Mouse (Mus musculus) thymus, adult 2 months (tissue): Measurements from ENCODE around the gene Trir.

ENCODE experiments used
- CTCF ChIP-seq: fragments of 200-500 bp; IDR thresholded peaks from 2 replicates; pipeline ENCODE4 v1.5.1; 2012; ENCODE audit warnings: mild to moderate bottlenecking, control low read depth, low read length, moderate library complexity, borderline replicate concordance; ENCODE audit not compliant: control insufficient read depth, poor library complexity, insufficient read depth; ENCODE audit errors: extremely low read depth
- POLR2A ChIP-seq: fragments of 200-500 bp; IDR thresholded peaks from 2 replicates; pipeline ENCODE4 v1.6.1; 2012; ENCODE audit warnings: mild to moderate bottlenecking, low read length, control low read depth, moderate library complexity; ENCODE audit not compliant: control insufficient read depth, poor library complexity, insufficient read depth; ENCODE audit errors: extremely low read depth

DNA sequence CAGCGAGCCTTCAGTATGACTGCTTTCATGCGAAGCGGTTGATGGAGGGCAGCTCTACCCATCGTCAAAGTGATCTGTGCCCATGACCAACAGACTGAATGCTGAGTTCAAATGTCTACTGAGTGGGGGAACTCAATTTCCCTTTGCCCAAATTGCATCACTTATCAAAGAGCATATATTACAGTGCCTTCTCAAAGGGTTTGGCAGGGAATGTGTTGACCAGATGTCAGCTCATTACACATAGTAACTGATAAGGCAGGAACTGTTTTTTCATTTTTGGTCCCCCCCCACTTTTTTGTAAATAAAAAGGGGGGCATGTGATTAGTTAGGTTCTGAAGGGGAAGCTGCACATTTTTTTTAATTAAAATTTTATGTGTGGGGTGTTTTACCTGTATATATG, 36.0 kb downstream of the Trir start:
- no peak for TF ChIP-seq CTCF
- TF ChIP-seq POLR2A = no peak
